Mouse (Mus musculus) forebrain, postnatal 0 days (tissue): ENCODE data around the gene Scamp1. TPM values are rescaled to one million over a fixed set of nuclear protein-coding genes. Genes with fewer than 3 reads are reported as not detected.
A peak's percentile ranks its signal among the peaks of the same experiment; 100 is the strongest.

Source experiments
- ATAC-seq: fragments of 200-750 bp; cut with Nextera tagmentation; 2 replicates; pipeline ENCODE4 v1.8.0; 2017; ENCODE audit warnings: mild to moderate bottlenecking, moderate library complexity
- DNase-seq: peaks from one replicate; pipeline ENCODE4 v3.0.0-alpha.2; 2015
- H3K27ac ChIP-seq: fragments of 300-500 bp; sonication (generic); 2 replicates; pipeline ENCODE4 v1.5.1; 2014; ENCODE audit warnings: low read depth, mild to moderate bottlenecking, antibody characterized with exemption, low read length, moderate library complexity, mixed read lengths
- H3K27me3 ChIP-seq: fragments of 300-500 bp; sonication (generic); 2 replicates; pipeline ENCODE4 v1.6.1; 2014; ENCODE audit warnings: mild to moderate bottlenecking, low read length, mixed read lengths; ENCODE audit not compliant: insufficient read depth
- H3K36me3 ChIP-seq: fragments of 300-500 bp; sonication (generic); 2 replicates; pipeline ENCODE4 v1.6.1; 2014; ENCODE audit warnings: mild to moderate bottlenecking, moderate library complexity; ENCODE audit not compliant: insufficient read depth
- H3K4me1 ChIP-seq: fragments of 300-500 bp; sonication (generic); 2 replicates; pipeline ENCODE4 v1.6.1; 2014; ENCODE audit warnings: antibody characterized with exemption; ENCODE audit not compliant: insufficient read depth
- H3K4me2 ChIP-seq: fragments of 300-500 bp; sonication (generic); 2 replicates; pipeline ENCODE4 v1.6.1; 2014; ENCODE audit warnings: low read depth, mild to moderate bottlenecking, moderate library complexity
- H3K4me3 ChIP-seq: fragments of 300-500 bp; sonication (generic); 2 replicates; pipeline ENCODE4 v1.5.1; 2014; ENCODE audit warnings: low read depth, low read length, mixed read lengths
- H3K9ac ChIP-seq: fragments of 300-500 bp; sonication (generic); 2 replicates; pipeline ENCODE4 v1.6.1; 2014; ENCODE audit warnings: mild to moderate bottlenecking
- H3K9me3 ChIP-seq: fragments of 300-500 bp; sonication (generic); 2 replicates; pipeline ENCODE4 v1.6.1; 2016; ENCODE audit warnings: low read length
- CTCF ChIP-seq: sonication (generic); IDR thresholded peaks from 2 replicates; pipeline ENCODE4 v1.5.1; 2016; ENCODE audit warnings: antibody characterized with exemption, control low read depth, low read depth
- WGBS: fragments of 180-500 bp; shearing (Covaris S2); extraction: QIAGEN DNeasy Blood & Tissue Kit; methylation state at CpG from one replicate; pipeline ENCODE4 v1.1.7; 2014; 5-methylcytosine and 5-hydroxymethylcytosine counted together
- polyA plus RNA-seq: library from polyadenylated mRNA; unstranded; fragments of >200 nt; fragmentation: Nextera tagmentation; extraction: Ambion mirVana; gene quantifications from 2 replicates; pipeline ENCODE4 v1.2.1, GENCODE M21; 2015
- total RNA-seq: library from RNA; depleted of rRNA; stranded (reverse); fragments of >200 nt; gene quantifications from 2 replicates; pipeline ENCODE4 v1.2.3, GENCODE M21; 2014

Scamp1 gene
- total and polyA plus RNA-seq, 2 experiments from 2014 or later = 116 to 119 TPM

- Histone ChIP-seq H3K4me2 (no peak overlapping the region), H3K9me3 (no peaks in the 10 kb centered on the region), H3K4me3 (no peak overlapping the region), H3K4me1 (peaks cover 8% of the 10 kb centered on the region), H3K9ac (no peak overlapping the region), H3K36me3 (peaks cover 15% of the 10 kb centered on the region), H3K27ac (no peak overlapping the region), H3K27me3 (no peaks in the 10 kb centered on the region)
- no peak for TF ChIP-seq CTCF
- peak; percentile 60 for ATAC-seq
- WGBS = 17% methylated on average over 6 of the region's 6 CpGs
- peak; percentile 14 for DNase-seq
Measured at GRCm38 (mm10) chr13:94211236-94212119, 74.2 kb downstream of the Scamp1 start.

GRCm38 (mm10) chr13:94208892-94209291 is 76.8 kb downstream of the Scamp1 start:
- H3K36me3 ChIP-seq = peaks cover 15% of the 10 kb centered on the region
- no peak for DNase-seq
- H3K27me3 ChIP-seq = no peaks in the 10 kb centered on the region
- H3K4me3 ChIP-seq = no peak overlapping the region
- no peak overlapping the region for H3K9ac ChIP-seq
- no peak for ATAC-seq
- no peak overlapping the region for H3K4me2 ChIP-seq
- H3K4me1 ChIP-seq = peaks cover 8% of the 10 kb centered on the region
- no peak overlapping the region for H3K27ac ChIP-seq
- H3K9me3 ChIP-seq = no peaks in the 10 kb centered on the region
- TF ChIP-seq CTCF = peak; percentile 59

GRCm38 (mm10) chr13:94207973-94208372 is 77.7 kb downstream of the Scamp1 start:
- H3K4me1 ChIP-seq = peaks cover 8% of the 10 kb centered on the region
- H3K4me2 ChIP-seq = no peak overlapping the region
- H3K9me3 ChIP-seq = no peaks in the 10 kb centered on the region
- H3K9ac ChIP-seq = no peak overlapping the region
- DNase-seq (no peak), ATAC-seq (no peak)
- peaks cover 12% of the 10 kb centered on the region for H3K36me3 ChIP-seq
- 97% methylated on average over 16 of the region's 16 CpGs for WGBS
- no peaks in the 10 kb centered on the region for H3K27me3 ChIP-seq
- H3K4me3 ChIP-seq = no peak overlapping the region
- no peak overlapping the region for H3K27ac ChIP-seq
- no peak for TF ChIP-seq CTCF

- Histone ChIP-seq H3K27ac (no peak overlapping the region), H3K4me1 (no peaks in the 10 kb centered on the region), H3K4me3 (no peak overlapping the region), H3K4me2 (no peak overlapping the region), H3K27me3 (no peaks in the 10 kb centered on the region), H3K9me3 (no peaks in the 10 kb centered on the region), H3K9ac (no peak overlapping the region), H3K36me3 (peaks cover 12% of the 10 kb centered on the region)
- WGBS = 10% methylated on average over 6 of the region's 6 CpGs
- peak; percentile 81 for TF ChIP-seq CTCF
- ATAC-seq (peak; percentile 84), DNase-seq (peak; percentile 54)
Measured at GRCm38 (mm10) chr13:94205234-94205633, 80.4 kb downstream of the Scamp1 start.

- Histone ChIP-seq H3K4me2 (no peak overlapping the region), H3K27ac (no peak overlapping the region), H3K4me1 (no peaks in the 10 kb centered on the region), H3K27me3 (no peaks in the 10 kb centered on the region), H3K9ac (no peak overlapping the region), H3K36me3 (peaks cover 11% of the 10 kb centered on the region; the same call in 1 of the 2 replicates), H3K4me3 (no peak overlapping the region), H3K9me3 (no peaks in the 10 kb centered on the region)
- no peak for TF ChIP-seq CTCF
- 71% methylated on average over 8 of the region's 8 CpGs for WGBS
- DNase-seq (no peak), ATAC-seq (no peak)
Measured at GRCm38 (mm10) chr13:94199829-94200228, 85.8 kb downstream of the Scamp1 start.

DNA sequence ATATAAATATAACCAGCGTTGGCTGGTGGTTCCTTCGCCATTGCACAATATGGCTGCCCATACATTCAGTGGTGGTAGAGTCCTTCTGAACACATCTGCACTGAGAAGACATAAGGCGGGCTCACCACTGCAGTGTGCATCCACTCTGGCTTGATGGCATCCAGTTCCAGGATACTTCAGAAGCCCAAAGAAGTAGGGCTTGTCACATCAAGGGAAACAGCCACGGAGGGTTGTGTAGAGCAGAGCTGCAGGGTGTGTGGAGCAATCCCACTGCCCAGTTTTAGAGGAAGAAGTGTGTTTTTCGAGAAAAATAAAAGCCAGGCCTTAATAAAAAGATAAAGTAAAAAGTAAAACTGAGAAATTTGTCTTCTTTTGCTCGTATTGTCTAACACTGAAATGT is 87.0 kb downstream of the Scamp1 start:
- DNase-seq = no peak
- H3K27me3 ChIP-seq = no peaks in the 10 kb centered on the region
- WGBS = 91% methylated on average over 6 of the region's 6 CpGs
- no peak overlapping the region for H3K4me3 ChIP-seq
- H3K9me3 ChIP-seq = no peaks in the 10 kb centered on the region
- 0 out of 2 replicates have a peak, but pooled peaks cover 5% of the 10 kb centered on the region for H3K36me3 ChIP-seq
- H3K4me2 ChIP-seq = no peak overlapping the region
- no peak for TF ChIP-seq CTCF
- H3K27ac ChIP-seq = no peak overlapping the region
- H3K9ac ChIP-seq = no peak overlapping the region
- no peak for ATAC-seq
- no peaks in the 10 kb centered on the region for H3K4me1 ChIP-seq

- Histone ChIP-seq H3K4me2 (no peak overlapping the region), H3K27me3 (no peaks in the 10 kb centered on the region), H3K4me3 (no peak overlapping the region), H3K4me1 (no peaks in the 10 kb centered on the region), H3K9me3 (no peaks in the 10 kb centered on the region), H3K9ac (no peak overlapping the region), H3K27ac (no peak overlapping the region), H3K36me3 (0 out of 2 replicates have a peak, but pooled peaks cover 5% of the 10 kb centered on the region)
- 89% methylated on average over 4 of the region's 4 CpGs for WGBS
- no peak for TF ChIP-seq CTCF
- DNase-seq = no peak
- no peak for ATAC-seq
Measured at GRCm38 (mm10) chr13:94193227-94193626, 92.4 kb downstream of the Scamp1 start.
